Mouse (Mus musculus) liver, embryonic 13.5 days (tissue): ENCODE data around the gene Sema3f. TPM values are rescaled to one million over a fixed set of nuclear protein-coding genes. Genes with fewer than 3 reads are reported as not detected.
"Not testable (repeated sequence)": the region's sequence is repeated elsewhere in the genome, so short reads cannot be mapped to it uniquely, and the experiment has no call there.

Experiments
- ATAC-seq: fragments of 200-750 bp; cut with Nextera tagmentation; 2 replicates; pipeline ENCODE4 v1.8.0; 2017; ENCODE audit warnings: low read depth, mild to moderate bottlenecking, moderate number of reproducible peaks, moderate library complexity
- DNase-seq: peaks from one replicate; pipeline ENCODE4 v3.0.0; 2022
- H3K27ac ChIP-seq: fragments of 300-500 bp; sonication (generic); 2 replicates; pipeline ENCODE4 v1.5.1; 2015; ENCODE audit warnings: moderate library complexity, mild to moderate bottlenecking, inconsistent platforms
- H3K27me3 ChIP-seq: fragments of 300-500 bp; sonication (generic); 2 replicates; pipeline ENCODE4 v1.6.1; 2015; ENCODE audit warnings: mild to moderate bottlenecking, inconsistent platforms
- H3K36me3 ChIP-seq: fragments of 300-500 bp; sonication (generic); 2 replicates; pipeline ENCODE4 v1.6.1; 2015; ENCODE audit warnings: mild to moderate bottlenecking, inconsistent platforms
- H3K4me1 ChIP-seq: fragments of 300-500 bp; sonication (generic); replicated peaks from 2 replicates; pipeline ENCODE4 v1.6.1; 2015; ENCODE audit warnings: inconsistent platforms
- H3K4me2 ChIP-seq: fragments of 300-500 bp; sonication (generic); 2 replicates; pipeline ENCODE4 v1.6.1; 2015; ENCODE audit warnings: inconsistent platforms, mild to moderate bottlenecking, moderate library complexity
- H3K4me3 ChIP-seq: fragments of 300-500 bp; sonication (generic); replicated peaks from 2 replicates; pipeline ENCODE4 v1.5.1; 2015; ENCODE audit warnings: mild to moderate bottlenecking, inconsistent platforms
- H3K9ac ChIP-seq: fragments of 300-500 bp; sonication (generic); 2 replicates; pipeline ENCODE4 v1.6.1; 2015; ENCODE audit warnings: mild to moderate bottlenecking, inconsistent platforms
- H3K9me3 ChIP-seq: fragments of 300-500 bp; sonication (generic); replicated peaks from 2 replicates; pipeline ENCODE4 v1.6.1; 2016; ENCODE audit warnings: inconsistent platforms
- WGBS: fragments of 180-500 bp; shearing (Covaris S2); methylation state at CpG from one replicate; pipeline ENCODE4 v1.1.7; 2015; ENCODE audit not compliant: insufficient replicate concordance; 5-methylcytosine and 5-hydroxymethylcytosine counted together
- polyA plus RNA-seq: library from polyadenylated mRNA; unstranded; fragments of >200 nt; fragmentation: Nextera tagmentation; extraction: Ambion mirVana; gene quantifications from 2 replicates; pipeline ENCODE4 v1.2.1, GENCODE M21; 2015

Sema3f gene
- polyA plus RNA-seq, 1 experiment from 2014 or later: 1.0 TPM

DNA sequence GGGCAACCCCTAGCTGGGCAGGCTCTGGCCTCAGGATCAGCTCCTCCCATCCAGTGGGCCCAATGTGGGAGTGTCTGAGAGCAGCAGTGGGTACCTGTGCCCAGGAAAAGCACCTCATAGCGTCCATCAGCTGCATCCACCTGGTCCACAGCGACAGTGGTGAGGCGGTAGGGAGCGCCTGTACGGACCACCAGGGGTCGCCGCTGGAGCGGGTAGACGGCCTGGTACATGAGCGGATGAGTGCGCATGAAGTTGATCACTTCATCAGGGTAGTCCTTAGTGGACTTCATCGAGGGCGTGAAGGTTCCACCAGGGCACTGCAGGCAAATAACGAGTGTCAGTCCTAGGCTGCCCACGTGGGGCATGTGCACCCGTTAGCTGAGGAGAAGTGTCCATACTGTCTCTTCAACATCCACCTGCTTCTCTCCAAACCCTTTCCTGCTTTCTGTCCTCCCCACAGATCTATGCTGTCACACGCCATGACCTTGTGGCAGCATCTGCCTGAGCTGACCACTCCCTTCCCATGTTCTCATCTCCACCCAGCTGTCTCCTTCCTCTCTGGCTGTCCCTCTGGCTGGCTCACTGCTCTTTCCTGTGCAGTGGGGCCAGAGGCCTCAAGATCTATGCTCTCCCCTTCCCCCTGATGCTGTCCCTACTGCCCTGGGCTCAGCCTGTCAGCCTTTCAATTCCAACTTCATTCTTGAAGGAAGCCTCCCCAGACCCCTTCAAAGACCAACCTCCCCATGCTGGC is 24.9 kb downstream of the Sema3f start:
- DNase-seq: no peak
- Histone ChIP-seq H3K4me2 (no peak overlapping the region), H3K27ac (no peak overlapping the region), H3K9ac (no peak overlapping the region), H3K4me1 (no peaks in the 10 kb centered on the region), H3K36me3 (no peaks in the 10 kb centered on the region), H3K9me3 (no peaks in the 10 kb centered on the region), H3K4me3 (no peak overlapping the region), H3K27me3 (peaks cover 13% of the 10 kb centered on the region; the same call in 1 of the 2 replicates)
- WGBS: 29% methylated on average over 17 of the region's 17 CpGs
- peak; percentile 49; the same call in 1 of the 2 replicates for ATAC-seq

DNA sequence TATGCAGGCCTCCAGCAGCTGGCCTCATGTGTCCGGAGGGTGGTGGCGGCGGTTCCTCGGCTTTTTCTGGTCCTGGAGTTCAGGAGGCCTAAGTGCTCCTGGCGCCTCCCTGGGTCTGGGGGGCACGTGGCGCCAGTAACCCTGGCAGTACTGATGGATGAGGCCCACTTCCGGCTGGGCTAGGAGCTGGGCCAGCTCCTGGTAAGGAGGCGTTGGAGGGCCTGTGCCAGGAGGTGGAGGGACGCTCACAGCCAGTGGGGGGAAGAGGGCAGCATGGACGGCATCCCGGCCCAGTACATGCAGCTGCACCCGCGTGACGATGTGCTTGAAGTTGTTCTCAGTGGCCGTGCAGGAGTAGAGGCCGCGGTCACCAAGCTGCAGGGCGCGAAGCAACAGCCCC is 27.9 kb downstream of the Sema3f start:
- peaks cover 33% of the 10 kb centered on the region for H3K27me3 ChIP-seq
- H3K4me3 ChIP-seq: no peak overlapping the region
- no peak overlapping the region for H3K27ac ChIP-seq
- DNase-seq: no peak
- no peak overlapping the region for H3K9ac ChIP-seq
- no peaks in the 10 kb centered on the region for H3K9me3 ChIP-seq
- H3K36me3 ChIP-seq: no peaks in the 10 kb centered on the region
- H3K4me1 ChIP-seq: no peaks in the 10 kb centered on the region
- ATAC-seq: no peak
- 73% methylated on average over 20 of the region's 20 CpGs for WGBS
- H3K4me2 ChIP-seq: no peak overlapping the region

DNA sequence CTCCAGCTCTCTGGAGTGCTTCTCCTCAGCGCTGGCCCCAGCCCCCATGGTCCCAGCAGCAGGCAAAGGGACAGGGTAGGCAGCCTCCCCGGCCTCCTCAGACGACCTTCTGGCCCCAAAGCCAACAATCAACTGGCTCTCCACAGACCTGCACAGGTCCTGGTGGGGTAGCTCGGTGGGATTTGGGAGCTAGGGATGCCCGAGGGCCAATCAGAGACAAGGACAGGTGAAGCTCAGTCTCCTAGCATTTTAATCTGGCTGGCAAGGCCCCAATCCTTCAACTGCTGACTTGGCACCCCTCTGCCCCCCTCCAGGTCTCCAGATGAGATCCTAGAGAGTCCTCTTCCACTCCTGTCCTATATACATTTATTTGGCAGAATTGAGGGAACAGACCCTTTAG is 30.8 kb downstream of the Sema3f start, which contains the start of gene Gnat1:
Gene Gnat1, minus strand, starts transcription at position 212 of the 400 bp plus-strand sequence.
- Histone ChIP-seq H3K27me3 (peaks cover 62% of the 10 kb centered on the region), H3K27ac (no peak within 1 kb of the TSS), H3K4me1 (peaks cover 24% of the 10 kb centered on the region), H3K9ac (no peak within 1 kb of the TSS), H3K4me3 (no peak within 1 kb of the TSS), H3K4me2 (no peak within 1 kb of the TSS), H3K9me3 (no peaks in the 10 kb centered on the region), H3K36me3 (no peaks in the 10 kb centered on the region)
- DNase-seq (no peak), ATAC-seq (no peak)
- 37% methylated on average over 5 of the region's 5 CpGs for WGBS

DNA sequence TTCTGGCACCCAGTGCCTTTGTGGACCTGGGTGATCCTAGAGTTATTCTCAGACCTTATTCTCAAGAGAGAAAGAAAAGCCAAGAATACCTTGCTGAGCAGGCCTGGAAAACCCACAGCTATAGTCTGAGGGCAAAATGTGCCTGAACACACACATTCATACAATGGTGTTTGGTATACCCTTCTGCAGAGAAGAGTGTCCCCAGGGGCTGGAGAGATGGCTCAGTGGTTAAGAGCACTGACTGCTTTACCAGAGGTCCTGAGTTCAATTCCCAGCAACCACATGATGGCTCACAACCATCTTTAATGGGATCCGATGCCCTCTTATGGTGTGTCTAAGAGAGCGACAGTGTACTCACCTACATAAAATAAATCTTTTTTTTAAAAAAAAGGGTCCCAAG is 31.4 kb downstream of the Sema3f start:
- peaks cover 65% of the 10 kb centered on the region for H3K27me3 ChIP-seq
- H3K36me3 ChIP-seq: no peaks in the 10 kb centered on the region
- no peak overlapping the region for H3K9ac ChIP-seq
- DNase-seq (no peak), ATAC-seq (no peak)
- peaks cover 24% of the 10 kb centered on the region for H3K4me1 ChIP-seq
- H3K4me2 ChIP-seq: no peak overlapping the region
- H3K4me3 ChIP-seq: no peak overlapping the region
- H3K9me3 ChIP-seq: no peaks in the 10 kb centered on the region
- H3K27ac ChIP-seq: no peak overlapping the region
- WGBS: 73% methylated on average over 2 of the region's 2 CpGs

DNA sequence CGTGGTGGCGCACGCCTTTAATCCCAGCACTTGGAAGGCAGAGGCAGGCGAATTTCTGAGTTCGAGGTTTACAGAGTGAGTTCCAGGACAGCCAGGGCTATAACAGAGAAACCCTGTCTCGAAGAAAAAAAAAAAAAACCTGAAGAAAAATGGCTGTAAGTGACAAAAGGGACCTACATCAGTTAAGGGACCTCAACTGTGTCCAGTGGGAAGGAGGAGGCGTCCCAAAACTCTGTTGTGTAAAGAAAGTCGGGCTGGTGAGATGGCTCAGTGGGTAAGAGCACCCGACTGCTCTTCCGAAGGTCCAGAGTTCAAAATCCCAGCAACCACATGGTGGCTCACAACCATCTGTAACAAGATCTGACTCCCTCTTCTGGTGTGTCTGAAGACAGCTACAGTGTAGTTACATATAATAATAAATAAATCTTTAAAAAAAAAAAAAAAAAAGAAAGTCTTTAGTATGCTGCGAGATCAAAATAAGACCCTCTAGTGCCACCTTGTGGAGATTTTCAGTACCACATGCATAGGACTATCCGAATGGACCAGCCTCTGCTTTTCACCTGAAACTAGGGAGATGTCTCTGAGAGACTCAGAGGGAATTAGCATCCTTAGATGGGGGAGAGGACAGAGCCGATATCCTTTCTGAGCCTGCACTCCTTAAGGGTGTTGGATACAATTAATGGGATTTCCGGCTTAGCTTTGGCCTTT is 32.3 kb downstream of the Sema3f start:
- not testable (repeated sequence) for H3K9me3 ChIP-seq, H3K36me3 ChIP-seq, H3K27ac ChIP-seq, H3K4me3 ChIP-seq, H3K9ac ChIP-seq, ATAC-seq, H3K4me2 ChIP-seq
- peak; percentile 55 for DNase-seq
- 30% methylated on average over 14 of the region's 14 CpGs for WGBS
- peaks cover 24% of the 10 kb centered on the region for H3K4me1 ChIP-seq
- H3K27me3 ChIP-seq: peaks cover 66% of the 10 kb centered on the region

DNA sequence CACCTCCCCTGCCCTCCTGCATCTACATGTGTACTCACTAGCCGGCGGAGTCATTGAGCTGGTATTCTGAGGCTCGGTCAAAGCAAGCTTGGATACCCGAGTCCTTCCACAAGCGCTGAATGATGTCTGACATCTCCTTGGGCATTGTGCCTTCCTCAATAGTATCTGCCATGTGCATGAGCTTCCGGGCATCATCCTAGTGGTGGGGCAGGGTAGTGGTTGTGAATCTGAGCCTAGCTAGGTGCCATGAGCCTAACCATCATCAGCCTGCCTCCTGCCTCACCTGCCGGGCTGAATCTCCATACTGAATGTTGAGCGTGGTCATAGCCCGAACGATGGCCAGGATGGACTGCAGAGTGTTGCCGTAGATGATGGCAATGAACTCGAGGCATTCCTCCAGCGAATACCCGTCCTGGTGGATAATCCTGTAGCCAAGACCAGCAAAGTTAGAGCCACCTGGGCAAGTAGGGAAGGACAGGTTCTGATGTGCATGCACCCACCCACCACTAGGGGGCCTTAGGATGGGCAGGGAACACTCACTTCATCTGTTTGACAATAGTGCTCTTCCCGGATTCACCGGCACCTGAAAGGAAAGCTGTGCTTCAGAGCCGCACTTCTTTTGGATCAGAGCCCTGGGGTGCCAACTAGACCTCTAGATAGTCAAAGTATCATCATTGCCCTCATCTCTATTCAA is 33.0 kb downstream of the Sema3f start:
- Histone ChIP-seq H3K4me1 (peaks cover 24% of the 10 kb centered on the region), H3K9me3 (no peaks in the 10 kb centered on the region), H3K4me3 (no peak overlapping the region), H3K27ac (no peak overlapping the region), H3K4me2 (no peak overlapping the region; the same call in 1 of the 2 replicates), H3K27me3 (peaks cover 66% of the 10 kb centered on the region), H3K9ac (no peak overlapping the region), H3K36me3 (no peaks in the 10 kb centered on the region)
- 16% methylated on average over 17 of the region's 17 CpGs for WGBS
- DNase-seq: peak; percentile 27
- no peak for ATAC-seq

DNA sequence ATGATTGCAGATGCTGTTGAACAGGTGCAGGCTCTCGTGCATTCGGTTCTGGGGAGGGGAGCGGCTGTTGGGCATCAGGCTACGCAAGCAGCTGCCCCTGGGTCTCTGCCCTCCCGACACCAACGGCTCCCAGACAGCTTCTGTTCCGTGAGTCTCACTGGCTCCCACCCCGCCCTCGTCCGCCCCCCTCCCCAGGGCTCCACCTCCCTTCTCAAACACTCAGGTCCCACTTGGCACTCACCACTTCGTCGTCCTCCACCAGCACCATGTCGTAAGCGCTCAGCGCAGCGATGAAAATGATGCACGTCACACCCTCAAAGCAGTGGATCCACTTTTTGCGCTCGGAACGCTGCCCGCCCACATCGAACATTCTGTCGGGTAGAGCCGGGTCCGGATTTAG is 34.0 kb downstream of the Sema3f start:
- peaks cover 66% of the 10 kb centered on the region for H3K27me3 ChIP-seq
- no peak overlapping the region for H3K9ac ChIP-seq
- DNase-seq (no peak), ATAC-seq (no peak)
- H3K27ac ChIP-seq: no peak overlapping the region
- no peaks in the 10 kb centered on the region for H3K36me3 ChIP-seq
- 3% methylated on average over 25 of the region's 25 CpGs for WGBS
- peaks cover 24% of the 10 kb centered on the region for H3K4me1 ChIP-seq
- H3K9me3 ChIP-seq: no peaks in the 10 kb centered on the region
- H3K4me2 ChIP-seq: peak overlapping the region; percentile 51
- peak overlapping the region; percentile 31 for H3K4me3 ChIP-seq

DNA sequence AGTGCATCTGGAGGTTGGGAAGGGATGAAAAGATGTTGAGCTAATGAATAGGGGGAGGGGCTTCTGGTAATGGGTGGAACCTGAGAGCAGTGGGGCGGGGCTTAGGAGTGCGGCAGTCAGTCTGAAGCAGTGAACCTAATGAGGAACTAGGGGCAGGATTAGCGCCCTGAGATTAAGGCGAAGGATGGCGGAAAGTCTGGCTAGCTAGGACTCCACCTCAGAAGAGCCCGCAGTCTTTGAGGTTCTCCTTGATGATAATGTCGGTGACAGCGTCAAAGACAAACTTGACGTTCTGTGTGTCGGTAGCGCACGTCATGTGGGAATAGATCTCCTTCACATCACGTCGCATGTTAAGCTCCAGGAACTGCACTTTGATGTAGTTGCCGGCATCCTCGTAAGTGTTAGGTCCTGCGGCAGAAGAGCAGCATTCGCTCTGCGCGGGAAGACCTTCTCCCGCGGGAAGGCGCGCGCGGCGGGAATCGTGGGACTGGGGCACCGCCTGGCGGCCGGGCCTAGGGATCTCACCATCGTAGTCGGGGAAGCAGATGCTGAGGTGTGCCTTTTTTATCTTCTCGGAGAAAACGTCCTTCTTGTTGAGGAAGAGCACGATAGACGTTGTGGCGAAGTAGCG is 34.5 kb downstream of the Sema3f start:
- peak; percentile 38 for DNase-seq
- Histone ChIP-seq H3K27me3 (peaks cover 67% of the 10 kb centered on the region), H3K9ac (no peak overlapping the region), H3K9me3 (no peaks in the 10 kb centered on the region), H3K27ac (no peak overlapping the region), H3K4me3 (peak overlapping the region; percentile 31), H3K4me1 (peaks cover 24% of the 10 kb centered on the region), H3K4me2 (peak overlapping the region; percentile 51), H3K36me3 (no peaks in the 10 kb centered on the region)
- WGBS: 1% methylated on average over 39 of the region's 39 CpGs
- peak; percentile 24; the same call in 1 of the 2 replicates for ATAC-seq

DNA sequence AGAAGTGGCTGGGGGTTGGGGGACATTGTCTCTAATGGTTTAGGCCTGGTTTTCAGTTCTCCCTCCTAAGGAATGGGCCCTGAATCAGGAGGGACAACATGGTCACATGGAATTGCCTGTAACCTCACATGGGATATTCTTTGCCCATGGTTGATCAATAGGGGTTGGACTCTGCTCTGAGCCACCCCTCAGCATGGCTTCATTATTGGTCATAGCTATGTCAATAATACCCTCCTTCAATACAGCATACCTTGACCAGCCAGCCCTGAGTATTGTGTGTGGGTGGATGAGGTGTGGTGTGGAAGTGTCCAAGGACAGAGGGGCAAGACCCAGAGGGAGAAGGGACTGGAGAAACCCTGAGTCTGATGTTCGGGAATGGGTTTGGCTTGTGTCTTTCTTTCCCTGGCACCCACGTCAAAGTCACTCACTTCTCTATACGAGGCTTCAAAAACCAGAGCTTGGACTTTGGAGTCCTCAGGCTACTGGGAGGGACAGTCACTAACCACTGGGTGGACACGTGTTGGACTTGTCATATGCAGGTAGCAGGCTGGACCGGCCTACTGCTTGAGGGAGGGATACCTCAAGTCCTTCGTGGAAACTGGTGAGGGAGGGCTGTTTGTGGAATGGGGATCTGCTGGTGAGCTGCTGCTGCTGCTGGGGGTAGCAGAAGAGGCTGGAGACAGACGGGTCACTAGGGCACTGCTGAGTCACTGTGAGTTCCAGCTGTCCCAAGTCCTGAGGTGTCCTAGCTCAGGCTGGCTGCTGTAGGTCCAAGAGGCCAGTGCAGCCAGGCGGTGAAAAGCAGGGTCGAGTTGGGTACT is 35.5 kb downstream of the Sema3f start:
- no peak overlapping the region for H3K4me2 ChIP-seq
- H3K4me3 ChIP-seq: no peak overlapping the region
- no peaks in the 10 kb centered on the region for H3K36me3 ChIP-seq
- peaks cover 70% of the 10 kb centered on the region for H3K27me3 ChIP-seq
- H3K4me1 ChIP-seq: peaks cover 24% of the 10 kb centered on the region
- no peaks in the 10 kb centered on the region for H3K9me3 ChIP-seq
- DNase-seq (no peak), ATAC-seq (peak; percentile 55)
- WGBS: 52% methylated on average over 9 of the region's 9 CpGs
- H3K9ac ChIP-seq: no peak overlapping the region
- H3K27ac ChIP-seq: no peak overlapping the region

DNA sequence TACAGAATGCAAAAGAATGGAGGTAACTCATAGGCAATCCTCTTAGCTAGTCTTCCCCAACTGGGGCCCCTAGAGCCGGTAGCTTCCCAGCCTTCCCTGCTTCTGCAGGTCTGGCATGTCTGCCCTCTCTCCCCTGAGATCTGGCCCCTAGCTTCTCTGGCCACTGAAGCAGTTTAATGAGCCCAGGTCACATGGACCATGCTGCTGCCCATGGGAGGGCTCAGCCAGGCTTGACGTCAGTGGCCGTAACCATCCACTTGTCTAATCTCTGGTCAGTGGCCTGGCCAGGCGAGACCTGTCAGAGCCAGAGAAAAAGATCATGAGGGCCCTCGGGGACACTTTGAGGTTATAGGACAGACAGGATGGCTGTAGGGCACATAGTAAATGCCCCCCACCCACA is 40.0 kb downstream of the Sema3f start:
- peaks cover 29% of the 10 kb centered on the region for H3K4me1 ChIP-seq
- H3K27ac ChIP-seq: no peak overlapping the region
- H3K27me3 ChIP-seq: peaks cover 74% of the 10 kb centered on the region

More for the DNA sequence above, 40.0 kb downstream of the Sema3f start:
- H3K4me3 ChIP-seq: no peak overlapping the region
- ATAC-seq (no peak), DNase-seq (no peak)
- H3K36me3 ChIP-seq: no peaks in the 10 kb centered on the region
- H3K9ac ChIP-seq: no peak overlapping the region
- H3K9me3 ChIP-seq: no peaks in the 10 kb centered on the region
- H3K4me2 ChIP-seq: no peak overlapping the region
- WGBS: 64% methylated on average over 5 of the region's 5 CpGs
